In genomic region chr7:110930118-110930854, GRCm38 (mm10) we compare ENCODE assay signal across 8 mouse cellular contexts. TPM values are rescaled to one million over a fixed set of nuclear protein-coding genes. Genes with fewer than 3 reads are reported as not detected.
DNase-seq lines count a peak whose midpoint lies in the region; ATAC-seq and TF ChIP-seq lines count a peak whose summit lies in the region.

No protein-coding gene starts in this region.

- H3K27me3 ChIP-seq in forebrain, postnatal 0 days (ENCODE audit: insufficient read depth, low read length) = no peaks in the 10 kb centered on the region
- no peaks in the 10 kb centered on the region for H3K27me3 ChIP-seq in forebrain, embryonic 16.5 days (replicated peaks; ENCODE audit: control insufficient read depth, insufficient read depth, low read length)
- no peaks in the 10 kb centered on the region for H3K27me3 ChIP-seq in heart, embryonic 16.5 days (ENCODE audit: control insufficient read depth, insufficient read depth, low read length)

- H3K9me3 ChIP-seq in forebrain, postnatal 0 days (ENCODE audit: low read length) = no peaks in the 10 kb centered on the region
- no peaks in the 10 kb centered on the region for H3K9me3 ChIP-seq in forebrain, embryonic 16.5 days (ENCODE audit: control insufficient read depth, low read length)
- H3K9me3 ChIP-seq in heart, embryonic 16.5 days (replicated peaks; ENCODE audit: control insufficient read depth, low read length) = no peaks in the 10 kb centered on the region

- no peak overlapping the region for H3K9ac ChIP-seq in forebrain, postnatal 0 days
- H3K9ac ChIP-seq in forebrain, embryonic 16.5 days (replicated peaks; ENCODE audit: low read depth, low read length) = no peak overlapping the region
- H3K9ac ChIP-seq in heart, embryonic 16.5 days (ENCODE audit: low read length) = no peak overlapping the region

- H3K36me3 ChIP-seq in forebrain, postnatal 0 days (ENCODE audit: insufficient read depth) = no peaks in the 10 kb centered on the region
- no peaks in the 10 kb centered on the region for H3K36me3 ChIP-seq in forebrain, embryonic 16.5 days (ENCODE audit: control insufficient read depth, insufficient read depth)
- H3K36me3 ChIP-seq in heart, embryonic 16.5 days (ENCODE audit: control insufficient read depth, insufficient read depth) = no peaks in the 10 kb centered on the region

- no peak overlapping the region for H3K4me3 ChIP-seq in forebrain, postnatal 0 days (ENCODE audit: low read depth, low read length)
- no peak overlapping the region for H3K4me3 ChIP-seq in forebrain, embryonic 16.5 days (replicated peaks; ENCODE audit: low read length)
- H3K4me3 ChIP-seq in heart, embryonic 16.5 days (ENCODE audit: low read length) = no peak overlapping the region

- 25% methylated on average over 3 of the region's 3 CpGs for WGBS in forebrain, postnatal 0 days
- WGBS in forebrain, embryonic 16.5 days = 30% methylated on average over 3 of the region's 3 CpGs
- WGBS in heart, embryonic 16.5 days = 22% methylated on average over 3 of the region's 3 CpGs

- no peak overlapping the region for H3K4me2 ChIP-seq in forebrain, postnatal 0 days (ENCODE audit: low read depth)
- no peak overlapping the region for H3K4me2 ChIP-seq in forebrain, embryonic 16.5 days (ENCODE audit: low read length)
- H3K4me2 ChIP-seq in heart, embryonic 16.5 days (ENCODE audit: low read depth, low read length) = no peak overlapping the region

- intact Hi-C loops in gastrocnemius, postnatal 36 days (cut with DNase I) = no loop called here

- peak; percentile 71 for TF ChIP-seq CTCF in forebrain, postnatal 0 days (IDR thresholded peaks at IDR 0.05; ENCODE audit: low read depth)

- DNase-seq in forebrain, postnatal 0 days = peak; percentile 46
- peak; percentile 65 for DNase-seq in c-Kit-negative CD71-positive TER-119-positive erythroid progenitor cells, embryonic 14.5 days (ENCODE audit: low read depth, low spot score)
- DNase-seq in layer of hippocampus, postnatal 14 days (ENCODE audit: low spot score in 2 of 2) = peak; percentile 16 to 57
- no peak for DNase-seq in gastrocnemius, postnatal 36 days

- no peaks in the 10 kb centered on the region for H3K4me1 ChIP-seq in forebrain, postnatal 0 days (ENCODE audit: insufficient read depth)
- H3K4me1 ChIP-seq in forebrain, embryonic 16.5 days (replicated peaks; ENCODE audit: control insufficient read depth, insufficient read depth, low read length) = no peaks in the 10 kb centered on the region
- H3K4me1 ChIP-seq in heart, embryonic 16.5 days (ENCODE audit: control insufficient read depth, insufficient read depth, low read length) = no peaks in the 10 kb centered on the region

- no peak overlapping the region for H3K27ac ChIP-seq in forebrain, postnatal 0 days (ENCODE audit: low read depth, low read length)
- no peak overlapping the region for H3K27ac ChIP-seq in forebrain, embryonic 16.5 days (ENCODE audit: low read length)
- H3K27ac ChIP-seq in heart, embryonic 16.5 days (ENCODE audit: low read length) = no peak overlapping the region

- peak; percentile 62 for ATAC-seq in forebrain, postnatal 0 days
- no peak for ATAC-seq in forebrain, embryonic 16.5 days
- ATAC-seq in CD4-positive, CD25-positive, alpha-beta regulatory T cell, adult 4 months = peak; percentile 82
- 0 out of 2 replicates have a peak, but pooled peaks have one; percentile 58 for ATAC-seq in heart, embryonic 16.5 days (replicated peaks; ENCODE audit: extremely low read depth, insufficient read depth, low FRiP score)
- peak; percentile 99 for ATAC-seq in megakaryocyte, adult 5-6 weeks (ENCODE audit: poor library complexity, severe bottlenecking)

RNA-seq across cellular contexts. Expression of gene Mrvi1, which starts 52.0 kb away (rescaled TPM):
- 2.7 and 2.8 TPM in 2 replicates for total RNA-seq in forebrain, postnatal 0 days (2014; rRNA removed)
- 0.25 and 0.44 TPM in 2 replicates for polyA plus RNA-seq in forebrain, postnatal 0 days (2015; fragmentation: Nextera tagmentation; extraction: Ambion mirVana)
- 0.60 and 1.3 TPM in 2 replicates for polyA plus RNA-seq in forebrain, embryonic 16.5 days (2015; fragmentation: Nextera tagmentation; extraction: Ambion mirVana)
- under 1 TPM; 0.48 to 0.85 TPM for polyA plus RNA-seq in CD4-positive, CD25-positive, alpha-beta regulatory T cell, adult 4 months (2017; shearing (Covaris generic))
- polyA plus RNA-seq in heart, embryonic 16.5 days (2015; fragmentation: Nextera tagmentation; extraction: Ambion mirVana) = 3.2 and 5.5 TPM in 2 replicates
- total RNA-seq in layer of hippocampus, postnatal 14 days (2021) = 1 to 10 TPM; 1.5 to 2.3 TPM
- 0.02 and 0.32 TPM in 2 replicates for total RNA-seq in megakaryocyte, adult 5-6 weeks (2015)
- total RNA-seq in megakaryocyte, adult 5-6 weeks (2017) = 0.04 TPM in 1 of 2 replicates, not detected in the other
- total RNA-seq in gastrocnemius, postnatal 36 days (2021) = 1 to 10 TPM; 6.0 to 6.5 TPM

Comparison
In these comparisons a context has a peak if more than half of its experiments do, and no peak if none do; other contexts are left out.
1. DNase-seq: peak in forebrain, postnatal 0 days (single experiment), c-Kit-negative CD71-positive TER-119-positive erythroid progenitor cells, embryonic 14.5 days (single experiment) and layer of hippocampus, postnatal 14 days (2 of 2); none in gastrocnemius, postnatal 36 days (0 of 2).